Mouse (Mus musculus) CH12.LX (cell line): ENCODE data around the gene Ogfod3. TPM values are rescaled to one million over a fixed set of nuclear protein-coding genes. Genes with fewer than 3 reads are reported as not detected.

Source experiments
- DNase-seq: peaks from one replicate; pipeline ENCODE4 v3.0.0-alpha.2; 2013; ENCODE audit errors: extremely low read depth
- H3K27ac ChIP-seq: 2 replicates; pipeline ENCODE4 v1.5.1; 2012; ENCODE audit warnings: low read depth, mild to moderate bottlenecking, control low read depth, moderate library complexity; ENCODE audit not compliant: insufficient read depth
- H3K27me3 ChIP-seq: replicated peaks from 2 replicates; pipeline ENCODE3; 2012; ENCODE audit warnings: inconsistent platforms
- H3K36me3 ChIP-seq, 2 experiments: replicated peaks in 1 of 2; 2 replicates each; pipeline versions ENCODE3 to v1.6.1; 2012; ENCODE audit warnings: inconsistent platforms in 1 of 2, low read length in 1 of 2, mild to moderate bottlenecking in 1 of 2, mixed read lengths in 1 of 2, moderate library complexity in 1 of 2; ENCODE audit not compliant: control insufficient read depth in 1 of 2, insufficient read depth in 1 of 2
- H3K4me1 ChIP-seq, 2 experiments: 2 replicates each; pipeline ENCODE4 v1.6.1; 2012; ENCODE audit warnings: inconsistent platforms in 1 of 2, moderate library complexity in 1 of 2; ENCODE audit not compliant: insufficient read depth in 2 of 2, control insufficient read depth in 1 of 2
- H3K4me2 ChIP-seq: 2 replicates; pipeline ENCODE4 v1.6.1; 2012; ENCODE audit warnings: low read depth, mild to moderate bottlenecking, control low read depth; ENCODE audit not compliant: poor library complexity, insufficient read depth, severe bottlenecking
- H3K4me3 ChIP-seq, 3 experiments: fragments of 150-350 bp in 1 of 3; sonication (generic) in 1 of 3; replicated peaks in 1 of 3; 2 replicates each; pipeline versions ENCODE3 to v1.5.1; 2011 to 2012; ENCODE audit warnings: low read depth in 2 of 3, low read length in 2 of 3, mild to moderate bottlenecking in 2 of 3, moderate library complexity in 2 of 3, control low read depth in 1 of 3, improper control_type of control experiment in 1 of 3, inconsistent platforms in 1 of 3, mixed read lengths in 1 of 3; ENCODE audit not compliant: poor library complexity in 1 of 3
- H3K79me2 ChIP-seq: replicated peaks from 2 replicates; pipeline ENCODE4 v1.6.1; 2012; ENCODE audit warnings: mild to moderate bottlenecking, moderate library complexity; ENCODE audit not compliant: control insufficient read depth, poor library complexity, insufficient read depth, severe bottlenecking; ENCODE audit errors: extremely low read depth
- H3K9ac ChIP-seq: 2 replicates; pipeline ENCODE4 v1.6.1; 2012; ENCODE audit warnings: low read depth, mild to moderate bottlenecking, control low read depth, moderate library complexity; ENCODE audit not compliant: insufficient read depth
- H3K9me3 ChIP-seq: replicated peaks from 2 replicates; pipeline ENCODE3; 2012; ENCODE audit warnings: low read length, inconsistent platforms, mixed read lengths
- CTCF ChIP-seq, 2 experiments: IDR thresholded peaks in 1 of 2; conservative IDR thresholded peaks in 1 of 2; 2 replicates each; pipeline ENCODE4 v1.5.1; 2011 to 2012; ENCODE audit warnings: low read depth in 2 of 2, low read length in 2 of 2, improper control_type of control experiment in 1 of 2, inconsistent platforms in 1 of 2, mild to moderate bottlenecking in 1 of 2, moderate library complexity in 1 of 2
- ELF1 ChIP-seq: IDR thresholded peaks from 2 replicates; pipeline ENCODE4 v1.6.1; 2014; ENCODE audit warnings: low read depth, mild to moderate bottlenecking, inconsistent platforms, low read length, improper control_type of control experiment
- EP300 ChIP-seq: IDR thresholded peaks from 2 replicates; pipeline ENCODE4 v1.6.1; 2011; ENCODE audit warnings: low read length, improper control_type of control experiment
- HCFC1 ChIP-seq: IDR thresholded peaks from 2 replicates; pipeline ENCODE4 v1.6.1; 2012; ENCODE audit warnings: low read depth, mild to moderate bottlenecking, inconsistent platforms, low read length, improper control_type of control experiment
- JUN ChIP-seq: IDR thresholded peaks from 2 replicates; pipeline ENCODE4 v1.6.1; 2011; ENCODE audit warnings: low read depth, mild to moderate bottlenecking, low read length, improper control_type of control experiment, moderate library complexity; ENCODE audit not compliant: insufficient read depth
- JUND ChIP-seq: conservative IDR thresholded peaks from 2 replicates; pipeline ENCODE4 v1.6.1; 2011; ENCODE audit warnings: low read depth, low read length, improper control_type of control experiment
- KAT2A ChIP-seq: IDR thresholded peaks from 2 replicates; pipeline ENCODE4 v1.6.1; 2012; ENCODE audit warnings: low read length, improper control_type of control experiment, inconsistent platforms; ENCODE audit not compliant: insufficient replicate concordance
- MAZ ChIP-seq: IDR thresholded peaks from 2 replicates; pipeline ENCODE4 v1.6.1; 2012; ENCODE audit warnings: low read depth, mild to moderate bottlenecking, inconsistent platforms, low read length, improper control_type of control experiment, moderate library complexity
- MEF2A ChIP-seq: IDR thresholded peaks from 2 replicates; pipeline ENCODE4 v1.6.1; 2014; ENCODE audit warnings: low read depth, mild to moderate bottlenecking, inconsistent platforms, low read length, improper control_type of control experiment, borderline replicate concordance
- MXI1 ChIP-seq: IDR thresholded peaks from 2 replicates; pipeline ENCODE4 v1.6.1; 2011; ENCODE audit warnings: mild to moderate bottlenecking, low read depth, low read length, improper control_type of control experiment
- PAX5 ChIP-seq: IDR thresholded peaks from 2 replicates; pipeline ENCODE4 v1.6.1; 2012; ENCODE audit warnings: low read length, inconsistent platforms, mixed read lengths
- POLR2A ChIP-seq: IDR thresholded peaks from 2 replicates; pipeline ENCODE4 v1.6.1; 2011; ENCODE audit warnings: low read depth, mild to moderate bottlenecking, improper control_type of control experiment, low read length
- RAD21 ChIP-seq: IDR thresholded peaks from 2 replicates; pipeline ENCODE4 v1.6.1; 2011; ENCODE audit warnings: low read depth, mild to moderate bottlenecking, low read length, improper control_type of control experiment, moderate library complexity
- TCF12 ChIP-seq: IDR thresholded peaks from 2 replicates; pipeline ENCODE4 v1.6.1; 2014; ENCODE audit warnings: low read depth, mild to moderate bottlenecking, inconsistent platforms, low read length, improper control_type of control experiment
- UBTF ChIP-seq: IDR thresholded peaks from 2 replicates; pipeline ENCODE4 v1.6.1; 2012; ENCODE audit warnings: low read depth, mild to moderate bottlenecking, inconsistent platforms, low read length, improper control_type of control experiment, moderate library complexity
- USF1 ChIP-seq: IDR thresholded peaks from 2 replicates; pipeline ENCODE4 v1.6.1; 2014; ENCODE audit warnings: low read depth, mild to moderate bottlenecking, inconsistent platforms, low read length, improper control_type of control experiment
- ZNF384 ChIP-seq: IDR thresholded peaks from 2 replicates; pipeline ENCODE4 v1.6.1; 2012; ENCODE audit warnings: low read depth, low read length, improper control_type of control experiment, inconsistent platforms
- dilution Hi-C: fragments of 300-500 bp; cut with MboI; formaldehyde crosslinking; loops from 2 replicates; pipeline ENCODE4 v1.14.3; 2020; ENCODE audit warnings: low sequenced_read_pairs; ENCODE audit not compliant: extremely low pct_unique_long_range_greater_than_20kb, extremely low pct_ligation_motif_present
- in situ Hi-C: fragments of 300-500 bp; cut with MboI; formaldehyde crosslinking; loops from 3 replicates; pipeline ENCODE4 v1.14.3; 2019; ENCODE audit warnings: low sequenced_read_pairs, low pct_ligation_motif_present, low pct_unique_long_range_greater_than_20kb, mixed read lengths
- polyA plus RNA-seq: library from polyadenylated mRNA; unstranded; fragments of >175 nt; gene quantifications from 2 replicates; pipeline ENCODE4 v1.2.1, GENCODE M21; 2012; ENCODE audit warnings: low read depth; ENCODE audit not compliant: insufficient read length
- total RNA-seq, 2 experiments: library from RNA; depleted of rRNA; stranded (reverse); fragments of 300-350 nt in 1 of 2; fragments of >200 nt in 1 of 2; gene quantifications; 2 replicates each; pipeline ENCODE4 v1.2.3; 2012 to 2014

Ogfod3 gene
- total and polyA plus RNA-seq, 3 experiments: 13.7 to 18.4 (median 16.4) TPM

DNA sequence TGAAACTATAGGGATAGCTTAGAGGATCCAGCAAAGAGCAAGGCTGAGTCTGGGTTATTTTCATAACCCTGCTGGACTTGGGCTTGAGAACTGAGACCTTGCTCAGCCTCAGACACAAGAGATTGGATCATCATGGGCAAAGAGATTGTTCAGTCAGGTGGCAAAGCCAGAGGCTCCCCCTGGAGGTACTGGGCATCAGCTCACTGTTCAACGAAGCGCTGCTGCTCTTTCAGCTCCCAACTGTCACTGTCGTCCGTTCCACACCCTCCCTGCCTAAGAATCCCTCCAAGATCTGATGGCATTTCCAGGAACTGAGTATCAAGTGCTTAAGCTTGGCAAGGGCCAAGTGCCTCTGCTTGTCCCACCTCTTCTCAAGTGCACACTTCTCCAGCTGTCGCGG, 65.8 kb downstream of the Ogfod3 start:
- dilution Hi-C loops (no loop called here), in situ Hi-C loops (no loop called here)

DNA sequence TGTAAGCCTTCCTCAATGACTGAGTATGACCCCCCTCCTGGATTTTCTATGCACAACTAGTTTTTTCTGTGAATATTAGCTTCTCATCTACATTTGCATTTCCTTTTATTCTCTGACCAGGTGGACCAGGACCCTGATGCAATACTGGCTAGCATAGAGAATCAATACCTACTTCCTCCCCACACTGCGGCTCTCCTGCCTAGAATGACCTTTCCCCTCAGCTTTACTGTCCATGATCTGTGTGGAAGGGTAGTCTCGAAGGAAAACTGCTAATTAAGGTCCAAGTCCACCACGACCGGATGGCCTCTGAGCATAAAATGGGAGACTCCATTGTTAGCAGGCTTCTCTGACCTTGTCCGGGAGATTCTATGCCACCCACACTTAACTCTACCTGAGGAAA, 66.8 kb downstream of the Ogfod3 start:
- DNase-seq: no peak
- H3K27ac ChIP-seq: no peak overlapping the region
- TF ChIP-seq CTCF (conservative IDR thresholded peaks at IDR 0.05 in 1 of 2, IDR thresholded peaks at IDR 0.05 in 1 of 2; ENCODE audit: low read depth in 2 of 2, low read length in 2 of 2): no peak
- no peak for TF ChIP-seq HCFC1
- TF ChIP-seq EP300: no peak
- TF ChIP-seq MAZ: no peak
- TF ChIP-seq MEF2A: no peak
- no peak for TF ChIP-seq MXI1
- TF ChIP-seq POLR2A: no peak
- peaks cover 19% of the 10 kb centered on the region for H3K27me3 ChIP-seq
- no peak overlapping the region for H3K9ac ChIP-seq
- H3K9me3 ChIP-seq: no peaks in the 10 kb centered on the region
- dilution Hi-C loops (no loop called here), in situ Hi-C loops (no loop called here)
- H3K4me3 ChIP-seq: no peak overlapping the region
- no peaks in the 10 kb centered on the region for H3K36me3 ChIP-seq
- H3K79me2 ChIP-seq: no peaks in the 10 kb centered on the region
- H3K4me2 ChIP-seq: no peak overlapping the region
- H3K4me1 ChIP-seq: no peaks in the 10 kb centered on the region

More for the DNA sequence above, 65.8 kb downstream of the Ogfod3 start:
- TF ChIP-seq USF1 (no peak), JUN (no peak), UBTF (no peak), PAX5 (no peak), KAT2A (no peak), ELF1 (no peak), MEF2A (no peak), ZNF384 (no peak), TCF12 (0 out of 2 replicates have a peak, but pooled peaks have one; percentile 13), CTCF (conservative IDR thresholded peaks at IDR 0.05 in 1 of 2, IDR thresholded peaks at IDR 0.05 in 1 of 2; ENCODE audit: low read depth in 2 of 2, low read length in 2 of 2) (peak in 1 of 2 experiments; percentile 55; a peak in 2 of 4 replicates), JUND (no peak), RAD21 (peak; percentile 31)
- TF ChIP-seq, all 38 proteins: peak for 3
- Histone ChIP-seq H3K4me2 (no peak overlapping the region), H3K9ac (no peak overlapping the region), H3K4me1 (no peaks in the 10 kb centered on the region), H3K27ac (no peak overlapping the region), H3K36me3 (no peaks in the 10 kb centered on the region), H3K27me3 (peaks cover 17% of the 10 kb centered on the region), H3K9me3 (no peaks in the 10 kb centered on the region), H3K79me2 (no peaks in the 10 kb centered on the region), H3K4me3 (no peak overlapping the region)
- no peak for DNase-seq
